Mouse (Mus musculus) inflammation-experienced regulatory T-cells, adult 16 weeks (primary cell): Measurements from ENCODE around the gene Ddi1. TPM values are rescaled to one million over a fixed set of nuclear protein-coding genes. Genes with fewer than 3 reads are reported as not detected.

Experiments
- polyA plus RNA-seq: library from polyadenylated mRNA; unstranded; fragments of 100-300 nt; shearing (Covaris generic); gene quantifications from one replicate; pipeline ENCODE4 v1.2.1, GENCODE M21; 2017

Ddi1 gene
- not detected for polyA plus RNA-seq

GRCm38 (mm10) chr9:6269796-6270280 is at the start of gene Ddi1:
Gene Ddi1, minus strand, starts transcription at chr9:6269846.

Other genes with a start within 250 kb of the Ddi1 start
- gene Pdgfd, start 101.3 kb downstream of the Ddi1 start, polyA plus RNA-seq, result not detected